Mouse (Mus musculus) small intestine, adult 2 months (tissue): ENCODE results near the gene Slc30a2. TPM values are rescaled to one million over a fixed set of nuclear protein-coding genes. Genes with fewer than 3 reads are reported as not detected.

Source experiments
- H3K27ac ChIP-seq: fragments of 200-500 bp; 2 replicates; pipeline ENCODE4 v1.5.1; 2012; ENCODE audit warnings: low read depth, low read length, control low read depth, inconsistent platforms; ENCODE audit not compliant: insufficient read depth
- H3K27me3 ChIP-seq: fragments of 200-500 bp; 2 replicates; pipeline ENCODE4 v1.6.1; 2012; ENCODE audit warnings: mild to moderate bottlenecking, moderate library complexity, low read length, inconsistent platforms; ENCODE audit not compliant: control insufficient read depth, insufficient read depth
- H3K36me3 ChIP-seq: fragments of 200-500 bp; 2 replicates; pipeline ENCODE4 v1.6.1; 2012; ENCODE audit warnings: mild to moderate bottlenecking, low read length, control low read depth, inconsistent platforms; ENCODE audit not compliant: control insufficient read depth, insufficient read depth
- H3K4me1 ChIP-seq: fragments of 200-500 bp; 2 replicates; pipeline ENCODE4 v1.6.1; 2012; ENCODE audit warnings: low read length, inconsistent platforms, mixed read lengths; ENCODE audit not compliant: control insufficient read depth, insufficient read depth, insufficient read length
- H3K4me3 ChIP-seq: fragments of 200-500 bp; 2 replicates; pipeline ENCODE4 v1.5.1; 2012; ENCODE audit warnings: low read depth, mild to moderate bottlenecking, control low read depth, inconsistent platforms, low read length, moderate library complexity
- CTCF ChIP-seq: fragments of 200-500 bp; IDR thresholded peaks from 2 replicates; pipeline ENCODE4 v1.5.1; 2012; ENCODE audit warnings: low read depth, mild to moderate bottlenecking, control low read depth, inconsistent platforms, low read length, moderate library complexity, mixed read lengths; ENCODE audit not compliant: insufficient replicate concordance, insufficient read length; ENCODE audit errors: extremely low read depth
- POLR2A ChIP-seq: fragments of 200-500 bp; IDR thresholded peaks from 2 replicates; pipeline ENCODE4 v1.6.1; 2012; ENCODE audit warnings: low read depth, mild to moderate bottlenecking, control low read depth, inconsistent platforms, low read length, moderate library complexity
- WGBS: fragments of 180-500 bp; shearing (Covaris S2); methylation state at CpG from one replicate; pipeline ENCODE4 v1.1.7; 2018; 5-methylcytosine and 5-hydroxymethylcytosine counted together
- polyA plus RNA-seq: library from polyadenylated mRNA; depleted of rRNA; stranded (reverse); fragments of >200 nt; gene quantifications from 2 replicates; pipeline ENCODE4 v1.2.3, GENCODE M21; 2012

Slc30a2 gene
- polyA plus RNA-seq, 1 experiment: 57.1 TPM

- H3K27ac ChIP-seq: no peak overlapping the region
- no peak overlapping the region for H3K4me3 ChIP-seq
- 40% methylated on average over 9 of the region's 9 CpGs for WGBS
- H3K4me1 ChIP-seq: no peaks in the 10 kb centered on the region; the same call in 1 of the 2 replicates
- H3K27me3 ChIP-seq: no peaks in the 10 kb centered on the region
- TF ChIP-seq POLR2A (no peak), CTCF (no peak)
- H3K36me3 ChIP-seq: no peaks in the 10 kb centered on the region
Observed at GRCm38 (mm10) chr4:134300316-134300715, 42.7 kb upstream of the Slc30a2 start.

GRCm38 (mm10) chr4:134302084-134302483 lies 40.9 kb upstream of the Slc30a2 start:
- Histone ChIP-seq H3K4me1 (peaks cover 2% of the 10 kb centered on the region; the same call in 1 of the 2 replicates), H3K27ac (no peak overlapping the region), H3K36me3 (no peaks in the 10 kb centered on the region), H3K4me3 (no peak overlapping the region), H3K27me3 (no peaks in the 10 kb centered on the region)
- 84% methylated on average over 5 of the region's 5 CpGs for WGBS
- TF ChIP-seq POLR2A (no peak), CTCF (no peak)

- H3K27me3 ChIP-seq: no peaks in the 10 kb centered on the region
- H3K4me1 ChIP-seq: peaks cover 12% of the 10 kb centered on the region
- 15% methylated on average over 2 of the region's 2 CpGs for WGBS
- H3K27ac ChIP-seq: peak overlapping the region; percentile 61; the same call in 1 of the 2 replicates
- TF ChIP-seq CTCF (no peak), POLR2A (no peak)
- H3K4me3 ChIP-seq: no peak overlapping the region
- no peaks in the 10 kb centered on the region for H3K36me3 ChIP-seq
Observed at GRCm38 (mm10) chr4:134306963-134307362, 36.0 kb upstream of the Slc30a2 start.

DNA sequence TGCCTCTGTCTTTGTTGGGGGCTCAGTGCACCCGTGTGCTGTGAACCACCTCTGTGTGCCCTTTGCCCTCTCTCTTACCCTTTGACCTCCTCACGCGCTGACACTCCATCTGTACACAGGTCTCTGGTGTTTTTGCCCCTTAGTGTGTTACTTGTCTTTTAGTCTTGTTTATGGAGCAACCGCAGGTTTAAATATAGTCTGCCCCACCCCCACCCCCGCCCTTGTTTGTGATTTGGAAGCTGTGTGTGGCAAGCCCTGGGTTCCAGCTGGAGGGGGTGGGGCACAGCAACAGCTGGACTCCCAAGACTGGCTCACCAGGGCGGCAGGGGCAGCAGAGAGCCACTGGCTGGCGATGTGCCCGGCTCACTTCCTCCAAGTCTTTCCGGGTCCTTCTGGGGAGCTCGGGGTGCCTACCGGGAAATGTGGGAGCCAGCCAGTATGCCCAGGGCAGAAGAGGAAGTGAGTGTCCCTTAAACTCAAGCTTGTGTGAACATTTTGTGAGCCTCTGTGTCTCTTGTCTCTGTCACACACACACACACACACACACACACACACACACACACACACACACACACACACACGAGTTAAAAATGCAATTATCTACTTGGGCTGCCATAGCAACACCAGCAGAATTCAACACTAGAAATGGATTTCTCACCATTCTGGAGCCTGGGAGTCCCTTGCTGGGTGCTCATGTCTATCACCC lies 35.5 kb upstream of the Slc30a2 start:
- no peak overlapping the region for H3K4me3 ChIP-seq
- no peaks in the 10 kb centered on the region for H3K36me3 ChIP-seq
- H3K27ac ChIP-seq: peak overlapping the region; percentile 74
- H3K27me3 ChIP-seq: no peaks in the 10 kb centered on the region
- TF ChIP-seq CTCF (peak; percentile 58; the same call in 1 of the 2 replicates), POLR2A (no peak)
- 2% methylated on average over 12 of the region's 12 CpGs for WGBS
- H3K4me1 ChIP-seq: peaks cover 12% of the 10 kb centered on the region

GRCm38 (mm10) chr4:134310106-134310505 lies 32.9 kb upstream of the Slc30a2 start:
- H3K36me3 ChIP-seq: no peaks in the 10 kb centered on the region
- H3K27me3 ChIP-seq: no peaks in the 10 kb centered on the region
- TF ChIP-seq POLR2A: no peak
- TF ChIP-seq CTCF: no peak
- WGBS: 89% methylated on average over 7 of the region's 7 CpGs
- peaks cover 12% of the 10 kb centered on the region for H3K4me1 ChIP-seq
- no peak overlapping the region for H3K27ac ChIP-seq
- H3K4me3 ChIP-seq: no peak overlapping the region

- 92% methylated on average over 9 of the region's 9 CpGs for WGBS
- TF ChIP-seq POLR2A (no peak), CTCF (no peak)
Observed at GRCm38 (mm10) chr4:134310656-134311055, 32.3 kb upstream of the Slc30a2 start.

DNA sequence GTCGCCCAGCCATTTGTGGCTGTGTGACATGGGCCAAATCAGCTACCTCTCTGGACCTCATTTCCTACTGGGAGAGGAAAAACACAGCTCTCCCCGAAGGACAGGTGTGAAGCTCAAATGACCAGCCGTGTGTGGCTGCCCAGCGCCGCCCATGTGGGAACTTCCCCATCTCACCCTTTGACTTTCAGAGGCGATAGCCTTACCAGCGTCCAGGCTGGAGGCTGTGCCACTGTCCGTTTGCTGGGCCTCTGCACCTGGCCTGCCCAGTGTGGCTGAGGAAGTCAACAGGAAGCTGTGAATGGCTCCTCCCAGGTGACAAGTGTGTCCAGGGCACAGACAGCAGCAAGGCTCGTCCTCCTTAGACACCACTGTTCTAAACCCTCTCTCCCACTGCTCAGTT lies 31.2 kb upstream of the Slc30a2 start:
- no peak overlapping the region for H3K4me3 ChIP-seq
- 78% methylated on average over 9 of the region's 9 CpGs for WGBS
- TF ChIP-seq CTCF: no peak
- TF ChIP-seq POLR2A: no peak
- peaks cover 14% of the 10 kb centered on the region for H3K4me1 ChIP-seq
- no peaks in the 10 kb centered on the region for H3K36me3 ChIP-seq
- H3K27me3 ChIP-seq: no peaks in the 10 kb centered on the region
- no peak overlapping the region for H3K27ac ChIP-seq

More at GRCm38 (mm10) chr4:134310656-134311055, 32.3 kb upstream of the Slc30a2 start:
- Histone ChIP-seq H3K4me3 (no peak overlapping the region), H3K27ac (no peak overlapping the region), H3K4me1 (peaks cover 12% of the 10 kb centered on the region), H3K36me3 (no peaks in the 10 kb centered on the region), H3K27me3 (no peaks in the 10 kb centered on the region)

- H3K4me1 ChIP-seq: peaks cover 9% of the 10 kb centered on the region
- no peak for TF ChIP-seq POLR2A
- H3K36me3 ChIP-seq: no peaks in the 10 kb centered on the region
- no peak overlapping the region for H3K4me3 ChIP-seq
- WGBS: 92% methylated on average over 5 of the region's 5 CpGs
- H3K27me3 ChIP-seq: no peaks in the 10 kb centered on the region
- no peak overlapping the region for H3K27ac ChIP-seq
Observed at GRCm38 (mm10) chr4:134312341-134312740, 30.6 kb upstream of the Slc30a2 start.
